Mouse (Mus musculus) heart, embryonic 16.5 days (tissue): ENCODE measurements around the gene Tal1. TPM values are rescaled to one million over a fixed set of nuclear protein-coding genes. Genes with fewer than 3 reads are reported as not detected.

ENCODE experiments used
- ATAC-seq: fragments of 200-750 bp; cut with Nextera tagmentation; replicated peaks from 2 replicates; pipeline ENCODE4 v1.8.0; 2017; ENCODE audit warnings: moderate number of reproducible peaks; ENCODE audit not compliant: insufficient read depth, low FRiP score; ENCODE audit errors: extremely low read depth
- H3K27ac ChIP-seq: fragments of 300-500 bp; sonication (generic); 2 replicates; pipeline ENCODE4 v1.5.1; 2014; ENCODE audit warnings: mild to moderate bottlenecking, low read length, control low read depth, moderate library complexity
- H3K27me3 ChIP-seq: fragments of 300-500 bp; sonication (generic); 2 replicates; pipeline ENCODE4 v1.6.1; 2014; ENCODE audit warnings: low read length, mixed read lengths; ENCODE audit not compliant: control insufficient read depth, insufficient read depth
- H3K36me3 ChIP-seq: fragments of 300-500 bp; sonication (generic); 2 replicates; pipeline ENCODE4 v1.6.1; 2014; ENCODE audit not compliant: control insufficient read depth, insufficient read depth
- H3K4me1 ChIP-seq: fragments of 300-500 bp; sonication (generic); 2 replicates; pipeline ENCODE4 v1.6.1; 2014; ENCODE audit warnings: low read length, mixed read lengths; ENCODE audit not compliant: control insufficient read depth, insufficient read depth
- H3K4me2 ChIP-seq: fragments of 300-500 bp; sonication (generic); 2 replicates; pipeline ENCODE4 v1.6.1; 2014; ENCODE audit warnings: low read depth, mild to moderate bottlenecking, control low read depth, low read length
- H3K4me3 ChIP-seq: fragments of 300-500 bp; sonication (generic); 2 replicates; pipeline ENCODE4 v1.5.1; 2014; ENCODE audit warnings: mild to moderate bottlenecking, control low read depth, low read length
- H3K9ac ChIP-seq: fragments of 300-500 bp; sonication (generic); 2 replicates; pipeline ENCODE4 v1.6.1; 2014; ENCODE audit warnings: low read length, control low read depth
- H3K9me3 ChIP-seq: fragments of 300-500 bp; sonication (generic); replicated peaks from 2 replicates; pipeline ENCODE4 v1.6.1; 2016; ENCODE audit warnings: low read length; ENCODE audit not compliant: control insufficient read depth
- WGBS: fragments of 180-500 bp; shearing (Covaris S2); extraction: QIAGEN DNeasy Blood & Tissue Kit; methylation state at CpG from one replicate; pipeline ENCODE4 v1.1.7; 2014; 5-methylcytosine and 5-hydroxymethylcytosine counted together
- polyA plus RNA-seq: library from polyadenylated mRNA; unstranded; fragments of >200 nt; fragmentation: Nextera tagmentation; extraction: Ambion mirVana; gene quantifications from 2 replicates; pipeline ENCODE4 v1.2.1, GENCODE M21; 2015

Gene Tal1
- polyA plus RNA-seq, 1 experiment from 2014 or later: 0.89 TPM

- Histone ChIP-seq H3K27me3 (peaks cover 62% of the 10 kb centered on the region), H3K9me3 (no peaks in the 10 kb centered on the region), H3K36me3 (no peaks in the 10 kb centered on the region), H3K4me3 (peak overlapping the region; percentile 50), H3K9ac (peak overlapping the region; percentile 69), H3K4me1 (peaks cover 12% of the 10 kb centered on the region), H3K27ac (peak overlapping the region; percentile 79), H3K4me2 (peak overlapping the region; percentile 81)
- under 1% methylated on average over 36 of the region's 36 CpGs for WGBS
- ATAC-seq: peak; percentile 80
Measured at GRCm38 (mm10) chr4:115052343-115053005, 3.8 kb upstream of the Tal1 start.

GRCm38 (mm10) chr4:115055044-115055443 is 1.2 kb upstream of the Tal1 start:
- peaks cover 59% of the 10 kb centered on the region for H3K27me3 ChIP-seq
- 30% methylated on average over 2 of the region's 2 CpGs for WGBS
- no peak for ATAC-seq
- no peaks in the 10 kb centered on the region for H3K36me3 ChIP-seq
- H3K27ac ChIP-seq: no peak overlapping the region
- H3K9ac ChIP-seq: no peak overlapping the region
- no peak overlapping the region for H3K4me2 ChIP-seq
- H3K4me3 ChIP-seq: no peak overlapping the region
- H3K4me1 ChIP-seq: peaks cover 12% of the 10 kb centered on the region
- no peaks in the 10 kb centered on the region for H3K9me3 ChIP-seq

- Histone ChIP-seq H3K9ac (no peak overlapping the region), H3K27ac (no peak overlapping the region; the same call in 1 of the 2 replicates)
- 32% methylated on average over 3 of the region's 3 CpGs for WGBS
Measured at GRCm38 (mm10) chr4:115055691-115056090, 535 bp upstream of the Tal1 start.

GRCm38 (mm10) chr4:115056921-115057673 is 871 bp downstream of the Tal1 start:
- peaks cover 67% of the 10 kb centered on the region for H3K27me3 ChIP-seq
- peak overlapping the region; percentile 71 for H3K4me2 ChIP-seq
- H3K9me3 ChIP-seq: no peaks in the 10 kb centered on the region
- H3K4me1 ChIP-seq: peaks cover 12% of the 10 kb centered on the region
- peak; percentile 42; the same call in 1 of the 2 replicates for ATAC-seq
- H3K36me3 ChIP-seq: no peaks in the 10 kb centered on the region
- 1% methylated on average over 48 of the region's 48 CpGs for WGBS
- peak overlapping the region; percentile 56 for H3K4me3 ChIP-seq
- H3K27ac ChIP-seq: peak overlapping the region; percentile 80
- peak overlapping the region; percentile 65 for H3K9ac ChIP-seq

More at GRCm38 (mm10) chr4:115055691-115056090, 535 bp upstream of the Tal1 start:
- no peak for ATAC-seq
- peak overlapping the region; percentile 71; the same call in 1 of the 2 replicates for H3K4me2 ChIP-seq
- peaks cover 12% of the 10 kb centered on the region for H3K4me1 ChIP-seq
- H3K36me3 ChIP-seq: no peaks in the 10 kb centered on the region
- H3K9me3 ChIP-seq: no peaks in the 10 kb centered on the region
- no peak overlapping the region; the same call in 1 of the 2 replicates for H3K4me3 ChIP-seq
- peaks cover 65% of the 10 kb centered on the region for H3K27me3 ChIP-seq

- no peaks in the 10 kb centered on the region for H3K9me3 ChIP-seq
- peaks cover 6% of the 10 kb centered on the region; the same call in 1 of the 2 replicates for H3K4me1 ChIP-seq
- H3K4me2 ChIP-seq: peak overlapping the region; percentile 71
- peaks cover 69% of the 10 kb centered on the region for H3K27me3 ChIP-seq
- under 1% methylated on average over 33 of the region's 33 CpGs for WGBS
- no peak for ATAC-seq
- H3K27ac ChIP-seq: peak overlapping the region; percentile 80
- H3K4me3 ChIP-seq: peak overlapping the region; percentile 56
- no peaks in the 10 kb centered on the region for H3K36me3 ChIP-seq
- H3K9ac ChIP-seq: peak overlapping the region; percentile 65
Measured at GRCm38 (mm10) chr4:115057674-115058316, 1.6 kb downstream of the Tal1 start.

GRCm38 (mm10) chr4:115058317-115058761 is 2.1 kb downstream of the Tal1 start:
- Histone ChIP-seq H3K9ac (peak overlapping the region; percentile 65; the same call in 1 of the 2 replicates), H3K36me3 (no peaks in the 10 kb centered on the region), H3K4me2 (peak overlapping the region; percentile 55), H3K27me3 (peaks cover 69% of the 10 kb centered on the region), H3K27ac (peak overlapping the region; percentile 80), H3K9me3 (no peaks in the 10 kb centered on the region), H3K4me1 (peaks cover 6% of the 10 kb centered on the region; the same call in 1 of the 2 replicates), H3K4me3 (peak overlapping the region; percentile 56)
- ATAC-seq: no peak
- 2% methylated on average over 20 of the region's 20 CpGs for WGBS

- H3K27me3 ChIP-seq: peaks cover 71% of the 10 kb centered on the region
Measured at GRCm38 (mm10) chr4:115058871-115059590, 2.8 kb downstream of the Tal1 start.

GRCm38 (mm10) chr4:115059871-115060270 is 3.6 kb downstream of the Tal1 start:
- H3K27me3 ChIP-seq: peaks cover 72% of the 10 kb centered on the region
- no peaks in the 10 kb centered on the region for H3K9me3 ChIP-seq
- H3K27ac ChIP-seq: peak overlapping the region; percentile 71
- ATAC-seq: no peak
- no peaks in the 10 kb centered on the region for H3K36me3 ChIP-seq
- H3K4me3 ChIP-seq: peak overlapping the region; percentile 56
- H3K4me2 ChIP-seq: peak overlapping the region; percentile 55
- H3K4me1 ChIP-seq: peaks cover 10% of the 10 kb centered on the region
- peak overlapping the region; percentile 62 for H3K9ac ChIP-seq
- WGBS: 15% methylated on average over 12 of the region's 12 CpGs

More at GRCm38 (mm10) chr4:115058871-115059590, 2.8 kb downstream of the Tal1 start:
- no peaks in the 10 kb centered on the region for H3K36me3 ChIP-seq
- WGBS: 8% methylated on average over 23 of the region's 23 CpGs
- H3K4me2 ChIP-seq: peak overlapping the region; percentile 55
- peaks cover 10% of the 10 kb centered on the region for H3K4me1 ChIP-seq
- H3K9me3 ChIP-seq: no peaks in the 10 kb centered on the region
- peak overlapping the region; percentile 47 for H3K9ac ChIP-seq
- peak overlapping the region; percentile 56 for H3K4me3 ChIP-seq
- ATAC-seq: no peak
- H3K27ac ChIP-seq: peak overlapping the region; percentile 80
